Mouse (Mus musculus) midbrain, embryonic 12.5 days (tissue): ENCODE results near the gene Syt10. TPM values are rescaled to one million over a fixed set of nuclear protein-coding genes. Genes with fewer than 3 reads are reported as not detected.
"Not testable (repeated sequence)": the region's sequence is repeated elsewhere in the genome, so short reads cannot be mapped to it uniquely, and the experiment has no call there.

Experiments used
- ATAC-seq: fragments of 200-750 bp; cut with Nextera tagmentation; 2 replicates; pipeline ENCODE4 v1.8.0; 2017; ENCODE audit warnings: low read depth, moderate TSS enrichment, moderate library complexity; ENCODE audit not compliant: low FRiP score
- H3K27ac ChIP-seq: fragments of 300-500 bp; sonication (generic); replicated peaks from 2 replicates; pipeline ENCODE4 v1.5.1; 2016; ENCODE audit warnings: mild to moderate bottlenecking
- H3K27me3 ChIP-seq: fragments of 300-500 bp; sonication (generic); 2 replicates; pipeline ENCODE4 v1.6.1; 2016; ENCODE audit warnings: mild to moderate bottlenecking
- H3K36me3 ChIP-seq: fragments of 300-500 bp; sonication (generic); 2 replicates; pipeline ENCODE4 v1.6.1; 2016
- H3K4me1 ChIP-seq: fragments of 300-500 bp; sonication (generic); 2 replicates; pipeline ENCODE4 v1.6.1; 2016
- H3K4me2 ChIP-seq: fragments of 300-500 bp; sonication (generic); replicated peaks from 2 replicates; pipeline ENCODE4 v1.6.1; 2016; ENCODE audit warnings: mild to moderate bottlenecking, moderate library complexity
- H3K4me3 ChIP-seq: fragments of 300-500 bp; sonication (generic); 2 replicates; pipeline ENCODE4 v1.5.1; 2016; ENCODE audit warnings: mild to moderate bottlenecking
- H3K9ac ChIP-seq: fragments of 300-500 bp; sonication (generic); replicated peaks from 2 replicates; pipeline ENCODE4 v1.6.1; 2016; ENCODE audit warnings: mild to moderate bottlenecking, moderate library complexity
- H3K9me3 ChIP-seq: fragments of 300-500 bp; sonication (generic); 2 replicates; pipeline ENCODE4 v1.6.1; 2016; ENCODE audit warnings: mild to moderate bottlenecking
- WGBS: fragments of 180-500 bp; shearing (Covaris S2); methylation state at CpG from one replicate; pipeline ENCODE4 v1.1.7; 2016; 5-methylcytosine and 5-hydroxymethylcytosine counted together
- microRNA-seq: library from miRNA; unstranded; fragments of <30 nt; microRNA quantifications from one replicate; pipeline ENCODE4, GENCODE M21; 2017
- polyA plus RNA-seq: library from polyadenylated mRNA; unstranded; fragments of >200 nt; fragmentation: Nextera tagmentation; extraction: Ambion mirVana; gene quantifications from 2 replicates; pipeline ENCODE4 v1.2.1, GENCODE M21; 2016

Gene Syt10
- polyA plus RNA-seq: 0.41 TPM in 1 of 2 replicates, not detected in the other

GRCm38 (mm10) chr15:89841364-89842017, at the start of gene Syt10:
TSS of gene Syt10 (minus strand) at chr15:89841860.
- WGBS: under 1% methylated on average over 44 of the region's 53 CpGs
- peaks cover 11% of the 10 kb centered on the region; the same call in 1 of the 2 replicates for H3K4me1 ChIP-seq
- no peak within 1 kb of the TSS for H3K27ac ChIP-seq
- peaks cover 37% of the 10 kb centered on the region for H3K27me3 ChIP-seq
- H3K4me2 ChIP-seq: peak within 1 kb of the TSS; percentile 98
- peak; percentile 87 for ATAC-seq
- H3K9ac ChIP-seq: peak within 1 kb of the TSS; percentile 26; the same call in 1 of the 2 replicates
- H3K9me3 ChIP-seq: no peaks in the 10 kb centered on the region
- H3K4me3 ChIP-seq: peak within 1 kb of the TSS; percentile 63
- H3K36me3 ChIP-seq: no peaks in the 10 kb centered on the region

GRCm38 (mm10) chr15:89883799-89884198, 42.1 kb upstream of the Syt10 start:
- whole genome bisulfite sequencing: 94% methylated on average over 2 of the region's 2 CpGs
- 0 out of 2 replicates have a peak, but pooled peaks cover 7% of the 10 kb centered on the region for H3K9me3 ChIP-seq
- no peak overlapping the region for H3K27ac ChIP-seq
- ATAC-seq: no peak
- H3K36me3 ChIP-seq: no peaks in the 10 kb centered on the region
- no peaks in the 10 kb centered on the region for H3K4me1 ChIP-seq
- H3K4me3 ChIP-seq: no peak overlapping the region
- no peak overlapping the region for H3K9ac ChIP-seq
- no peak overlapping the region for H3K4me2 ChIP-seq
- H3K27me3 ChIP-seq: no peaks in the 10 kb centered on the region

GRCm38 (mm10) chr15:89878981-89879380, 37.3 kb upstream of the Syt10 start:
- no peak for ATAC-seq
- Histone ChIP-seq H3K4me1 (no peaks in the 10 kb centered on the region), H3K27me3 (no peaks in the 10 kb centered on the region), H3K9me3 (0 out of 2 replicates have a peak, but pooled peaks cover 7% of the 10 kb centered on the region), H3K36me3 (no peaks in the 10 kb centered on the region), H3K9ac (no peak overlapping the region), H3K27ac (no peak overlapping the region), H3K4me3 (no peak overlapping the region), H3K4me2 (no peak overlapping the region)
- WGBS: 95% methylated on average over 2 of the region's 2 CpGs

- peaks cover 6% of the 10 kb centered on the region for H3K4me1 ChIP-seq
- H3K27me3 ChIP-seq: no peaks in the 10 kb centered on the region
- WGBS: 21% methylated on average over 10 of the region's 10 CpGs
- H3K4me2 ChIP-seq: peak overlapping the region; percentile 34
- no peak overlapping the region for H3K4me3 ChIP-seq
- H3K36me3 ChIP-seq: no peaks in the 10 kb centered on the region
- ATAC-seq: peak; percentile 86
- no peaks in the 10 kb centered on the region for H3K9me3 ChIP-seq
- no peak overlapping the region for H3K27ac ChIP-seq
- H3K9ac ChIP-seq: no peak overlapping the region
Observed at GRCm38 (mm10) chr15:89816098-89816497, 25.6 kb downstream of the Syt10 start.

GRCm38 (mm10) chr15:89804478-89804877, 37.2 kb downstream of the Syt10 start:
- Histone ChIP-seq H3K4me1 (no peaks in the 10 kb centered on the region), H3K9me3 (no peaks in the 10 kb centered on the region), H3K9ac (no peak overlapping the region), H3K36me3 (no peaks in the 10 kb centered on the region), H3K27me3 (no peaks in the 10 kb centered on the region), H3K4me2 (no peak overlapping the region), H3K4me3 (no peak overlapping the region), H3K27ac (no peak overlapping the region)
- ATAC-seq: no peak
- 94% methylated on average over 3 of the region's 3 CpGs for WGBS

GRCm38 (mm10) chr15:89779928-89780327, 61.7 kb downstream of the Syt10 start:
- WGBS: 79% methylated on average over 9 of the region's 9 CpGs
- H3K36me3 ChIP-seq: no peaks in the 10 kb centered on the region
- H3K4me1 ChIP-seq: no peaks in the 10 kb centered on the region
- H3K4me2 ChIP-seq: no peak overlapping the region
- H3K9ac ChIP-seq: no peak overlapping the region
- H3K27ac ChIP-seq: no peak overlapping the region
- H3K9me3 ChIP-seq: no peaks in the 10 kb centered on the region
- H3K27me3 ChIP-seq: no peaks in the 10 kb centered on the region
- no peak overlapping the region for H3K4me3 ChIP-seq
- no peak for ATAC-seq

GRCm38 (mm10) chr15:89766016-89766415, 75.6 kb downstream of the Syt10 start:
- not testable (repeated sequence) for H3K4me1 ChIP-seq, H3K4me2 ChIP-seq, H3K4me3 ChIP-seq, ATAC-seq, H3K36me3 ChIP-seq, H3K9me3 ChIP-seq, H3K27me3 ChIP-seq, H3K9ac ChIP-seq, H3K27ac ChIP-seq
- 82% methylated on average over 12 of the region's 13 CpGs for WGBS

- H3K27ac ChIP-seq: no peak overlapping the region
- no peak for ATAC-seq
- WGBS: 85% methylated on average over 3 of the region's 3 CpGs
Observed at GRCm38 (mm10) chr15:89733611-89734010, 108.0 kb downstream of the Syt10 start.

More at GRCm38 (mm10) chr15:89733611-89734010, 108.0 kb downstream of the Syt10 start:
- Histone ChIP-seq H3K4me2 (no peak overlapping the region), H3K27me3 (no peaks in the 10 kb centered on the region), H3K4me3 (no peak overlapping the region), H3K9me3 (no peaks in the 10 kb centered on the region), H3K9ac (no peak overlapping the region), H3K4me1 (no peaks in the 10 kb centered on the region), H3K36me3 (no peaks in the 10 kb centered on the region)

Small RNA genes lying within 50 kb of the gene (microRNA-seq; reads per million reads assigned to microRNA genes)
- gene Gm24643: not detected

Other genes with a start within 250 kb of the Syt10 start
- gene Rabl2, start 249.9 kb downstream of the Syt10 start, polyA plus RNA-seq: 70.5 and 77.8 TPM in 2 replicates